In genomic region chr6:100938376-100938775, GRCm38 (mm10) we compare ENCODE assay signal across 21 mouse cellular contexts.
DNase-seq lines count a peak whose midpoint lies in the region; ATAC-seq lines count a peak whose summit lies in the region.
"Had no signal": no experiment of that assay in that cellular context is flagged by ENCODE, and none has a peak within 500 bp of the region (broad histone marks: within the 10 kb centered on the region; RNA-seq: fewer than 3 reads in every experiment).

No protein-coding gene starts in this region.

- no peaks in the 10 kb centered on the region for H3K27me3 ChIP-seq in hindbrain, embryonic 12.5 days
- H3K27me3 ChIP-seq in hindbrain, embryonic 10.5 days (ENCODE audit: insufficient read depth, poor library complexity, severe bottlenecking) = no peaks in the 10 kb centered on the region
- H3K27me3 ChIP-seq in midbrain, embryonic 14.5 days (ENCODE audit: control insufficient read depth, insufficient read depth, low read length) = no peaks in the 10 kb centered on the region
- no peaks in the 10 kb centered on the region for H3K27me3 ChIP-seq in midbrain, embryonic 10.5 days (ENCODE audit: low read depth, poor library complexity, severe bottlenecking)
- H3K27me3 ChIP-seq: forebrain, embryonic 15.5 days; liver, embryonic 12.5 days; megakaryocyte, embryonic 14.5 days; midbrain, embryonic 15.5 days had no signal

- no peak overlapping the region for H3K27ac ChIP-seq in hindbrain, embryonic 12.5 days
- H3K27ac ChIP-seq in hindbrain, embryonic 10.5 days = no peak overlapping the region
- H3K27ac ChIP-seq in midbrain, embryonic 14.5 days (replicated peaks; ENCODE audit: low read depth, low read length) = no peak overlapping the region
- H3K27ac ChIP-seq in midbrain, embryonic 10.5 days (replicated peaks) = no peak overlapping the region
- H3K27ac ChIP-seq: forebrain, embryonic 10.5 days; forebrain, embryonic 15.5 days; heart, embryonic 10.5 days; liver, embryonic 12.5 days; midbrain, embryonic 15.5 days had no signal

- peaks cover 12% of the 10 kb centered on the region; the same call in 1 of the 2 replicates for H3K4me1 ChIP-seq in hindbrain, embryonic 12.5 days
- no peaks in the 10 kb centered on the region for H3K4me1 ChIP-seq in hindbrain, embryonic 10.5 days (replicated peaks)
- H3K4me1 ChIP-seq in midbrain, embryonic 14.5 days (ENCODE audit: control insufficient read depth, insufficient read depth, low read length) = no peaks in the 10 kb centered on the region
- no peaks in the 10 kb centered on the region for H3K4me1 ChIP-seq in midbrain, embryonic 10.5 days
- H3K4me1 ChIP-seq: forebrain, embryonic 15.5 days; heart, embryonic 10.5 days; liver, embryonic 12.5 days; megakaryocyte, embryonic 14.5 days had no signal

- 61% methylated on average over 11 of the region's 11 CpGs for WGBS in hindbrain, embryonic 12.5 days
- 80% methylated on average over 11 of the region's 11 CpGs for WGBS in hindbrain, embryonic 10.5 days
- 64% methylated on average over 11 of the region's 11 CpGs for WGBS in midbrain, embryonic 14.5 days
- 79% methylated on average over 11 of the region's 11 CpGs for WGBS in midbrain, embryonic 10.5 days

- H3K4me3 ChIP-seq in hindbrain, embryonic 12.5 days = no peak overlapping the region
- no peak overlapping the region for H3K4me3 ChIP-seq in hindbrain, embryonic 10.5 days
- H3K4me3 ChIP-seq in midbrain, embryonic 14.5 days (replicated peaks; ENCODE audit: low read depth, low read length) = no peak overlapping the region
- no peak overlapping the region for H3K4me3 ChIP-seq in midbrain, embryonic 10.5 days
- H3K4me3 ChIP-seq: forebrain, embryonic 10.5 days; forebrain, embryonic 15.5 days; heart, embryonic 10.5 days; liver, embryonic 12.5 days; megakaryocyte, embryonic 14.5 days; midbrain, embryonic 15.5 days had no signal

- H3K36me3 ChIP-seq in hindbrain, embryonic 12.5 days = no peaks in the 10 kb centered on the region
- H3K36me3 ChIP-seq in hindbrain, embryonic 10.5 days = no peaks in the 10 kb centered on the region
- H3K36me3 ChIP-seq in midbrain, embryonic 14.5 days (ENCODE audit: control insufficient read depth, insufficient read depth, low read length) = no peaks in the 10 kb centered on the region
- H3K36me3 ChIP-seq in midbrain, embryonic 10.5 days = no peaks in the 10 kb centered on the region
- H3K36me3 ChIP-seq: forebrain, embryonic 10.5 days; forebrain, embryonic 15.5 days; heart, embryonic 10.5 days; liver, embryonic 12.5 days; midbrain, embryonic 15.5 days had no signal

- no peak for DNase-seq in frontal cortex, postnatal 36 days (ENCODE audit: low spot score in 2 of 2)
- no peak for DNase-seq in hindbrain, embryonic 10.5 days (ENCODE audit: low spot score)
- peak; percentile 47 for DNase-seq in midbrain, embryonic 14.5 days
- no peak for DNase-seq in midbrain, embryonic 10.5 days (ENCODE audit: low spot score)
- DNase-seq in lung, postnatal 10 days = no peak
- DNase-seq: cerebellum, adult 18-20 months; layer of hippocampus, postnatal 36 days; liver, postnatal 0 days; right cerebral cortex, postnatal 4 days; thymus, adult 2 months; thymus, postnatal 36 days had no signal

- H3K4me2 ChIP-seq in hindbrain, embryonic 12.5 days (replicated peaks) = no peak overlapping the region
- no peak overlapping the region for H3K4me2 ChIP-seq in midbrain, embryonic 14.5 days (ENCODE audit: low read length)
- H3K4me2 ChIP-seq: forebrain, embryonic 15.5 days; liver, embryonic 12.5 days; midbrain, embryonic 15.5 days had no signal

- no peaks in the 10 kb centered on the region for H3K9me3 ChIP-seq in hindbrain, embryonic 12.5 days (replicated peaks)
- no peaks in the 10 kb centered on the region for H3K9me3 ChIP-seq in hindbrain, embryonic 10.5 days
- H3K9me3 ChIP-seq in midbrain, embryonic 14.5 days (ENCODE audit: control insufficient read depth, low read length) = no peaks in the 10 kb centered on the region
- H3K9me3 ChIP-seq in midbrain, embryonic 10.5 days (replicated peaks) = no peaks in the 10 kb centered on the region
- H3K9me3 ChIP-seq: forebrain, embryonic 10.5 days; forebrain, embryonic 15.5 days; heart, embryonic 10.5 days; liver, embryonic 12.5 days; midbrain, embryonic 15.5 days had no signal

- no peak overlapping the region for H3K9ac ChIP-seq in hindbrain, embryonic 12.5 days
- no peak overlapping the region for H3K9ac ChIP-seq in midbrain, embryonic 14.5 days (replicated peaks; ENCODE audit: low read length)
- H3K9ac ChIP-seq: forebrain, embryonic 15.5 days; liver, embryonic 12.5 days; liver, postnatal 0 days; midbrain, embryonic 15.5 days had no signal

- ATAC-seq in frontal cortex, adult (ENCODE audit: low TSS enrichment) = 0 out of 2 replicates have a peak, but pooled peaks have one; percentile 20
- 0 out of 2 replicates have a peak, but pooled peaks have one; percentile 19 for ATAC-seq in hindbrain, embryonic 12.5 days (ENCODE audit: low FRiP score)
- ATAC-seq in midbrain, embryonic 14.5 days (ENCODE audit: low FRiP score, low TSS enrichment) = no peak
- ATAC-seq: CD4-positive, CD25-positive, alpha-beta regulatory T cell, adult 4 months; forebrain, embryonic 15.5 days; intestine, postnatal 0 days; liver, embryonic 12.5 days; liver, postnatal 0 days had no signal
